Mouse (Mus musculus): Measurements from ENCODE around the gene Foxa2. TPM values are rescaled to one million over a fixed set of nuclear protein-coding genes. Genes with fewer than 3 reads are reported as not detected.
A peak's percentile ranks its signal among the peaks of the same experiment; 100 is the strongest.

The Foxa2 gene
- total RNA-seq (2014; fragmentation: Nextera tagmentation), result not detected in 2 replicates
- not detected in 2 replicates for total RNA-seq (2017)

- ATAC-seq (replicated peaks; ENCODE audit: poor library complexity, severe bottlenecking), result no peak
Measured at GRCm38 (mm10) chr2:148046799-148047165, at the start of gene Foxa2. Foxa2 (minus strand) TSS chr2:148046969.

GRCm38 (mm10) chr2:148092089-148092488, 45.3 kb upstream of the Foxa2 start:
- no peak for ATAC-seq (replicated peaks; ENCODE audit: poor library complexity, severe bottlenecking)

- no peak for ATAC-seq (replicated peaks; ENCODE audit: poor library complexity, severe bottlenecking)
Measured at GRCm38 (mm10) chr2:148091657-148092056, 44.9 kb upstream of the Foxa2 start.

- no peak for ATAC-seq (replicated peaks; ENCODE audit: poor library complexity, severe bottlenecking)
Measured at GRCm38 (mm10) chr2:148090071-148090470, 43.3 kb upstream of the Foxa2 start.

GRCm38 (mm10) chr2:148085529-148085928, 38.8 kb upstream of the Foxa2 start:
- ATAC-seq (replicated peaks; ENCODE audit: poor library complexity, severe bottlenecking), result no peak

GRCm38 (mm10) chr2:148085126-148085525, 38.4 kb upstream of the Foxa2 start:
- no peak for ATAC-seq (replicated peaks; ENCODE audit: poor library complexity, severe bottlenecking)

- ATAC-seq (replicated peaks; ENCODE audit: poor library complexity, severe bottlenecking), result peak; percentile 84
Measured at GRCm38 (mm10) chr2:148082283-148082682, 35.5 kb upstream of the Foxa2 start.

GRCm38 (mm10) chr2:148060705-148061104, 13.9 kb upstream of the Foxa2 start:
- no peak for ATAC-seq (replicated peaks; ENCODE audit: poor library complexity, severe bottlenecking)

- ATAC-seq (replicated peaks; ENCODE audit: poor library complexity, severe bottlenecking), result no peak
Measured at GRCm38 (mm10) chr2:148053411-148053810, 6.6 kb upstream of the Foxa2 start.

- peak; percentile 52 for ATAC-seq (replicated peaks; ENCODE audit: poor library complexity, severe bottlenecking)
Measured at GRCm38 (mm10) chr2:148048484-148049129, 1.8 kb upstream of the Foxa2 start.

- no peak for ATAC-seq (replicated peaks; ENCODE audit: poor library complexity, severe bottlenecking)
Measured at GRCm38 (mm10) chr2:148047611-148048010, 842 bp upstream of the Foxa2 start.

GRCm38 (mm10) chr2:148045937-148046798, 601 bp downstream of the Foxa2 start:
- ATAC-seq (replicated peaks; ENCODE audit: poor library complexity, severe bottlenecking), result peak; percentile 26

- ATAC-seq (replicated peaks; ENCODE audit: poor library complexity, severe bottlenecking), result no peak
Measured at GRCm38 (mm10) chr2:148045543-148045936, 1.2 kb downstream of the Foxa2 start.

- ATAC-seq (replicated peaks; ENCODE audit: poor library complexity, severe bottlenecking), result no peak
Measured at GRCm38 (mm10) chr2:148044877-148045539, 1.8 kb downstream of the Foxa2 start.

GRCm38 (mm10) chr2:148043976-148044876, 2.5 kb downstream of the Foxa2 start:
- no peak for ATAC-seq (replicated peaks; ENCODE audit: poor library complexity, severe bottlenecking)

- ATAC-seq (replicated peaks; ENCODE audit: poor library complexity, severe bottlenecking), result no peak
Measured at GRCm38 (mm10) chr2:148043271-148043975, 3.3 kb downstream of the Foxa2 start.

GRCm38 (mm10) chr2:148042126-148042640, 4.6 kb downstream of the Foxa2 start:
- no peak for ATAC-seq (replicated peaks; ENCODE audit: poor library complexity, severe bottlenecking)

- ATAC-seq (replicated peaks; ENCODE audit: poor library complexity, severe bottlenecking), result no peak
Measured at GRCm38 (mm10) chr2:148041381-148041780, 5.4 kb downstream of the Foxa2 start.
